Mouse (Mus musculus) kidney, adult 2 months (tissue): ENCODE data around the gene Foxo3.

Source experiments
- CTCF ChIP-seq: fragments of 200-500 bp; conservative IDR thresholded peaks from 2 replicates; pipeline ENCODE4 v1.5.1; 2011; ENCODE audit warnings: low read depth, mild to moderate bottlenecking, control low read depth, low read length, moderate library complexity, mixed read lengths; ENCODE audit not compliant: insufficient read depth, insufficient read length
- POLR2A ChIP-seq: fragments of 200-500 bp; IDR thresholded peaks from one replicate; pipeline ENCODE4 v1.6.1; 2011; ENCODE audit warnings: low read depth, low read length, control low read depth

DNA sequence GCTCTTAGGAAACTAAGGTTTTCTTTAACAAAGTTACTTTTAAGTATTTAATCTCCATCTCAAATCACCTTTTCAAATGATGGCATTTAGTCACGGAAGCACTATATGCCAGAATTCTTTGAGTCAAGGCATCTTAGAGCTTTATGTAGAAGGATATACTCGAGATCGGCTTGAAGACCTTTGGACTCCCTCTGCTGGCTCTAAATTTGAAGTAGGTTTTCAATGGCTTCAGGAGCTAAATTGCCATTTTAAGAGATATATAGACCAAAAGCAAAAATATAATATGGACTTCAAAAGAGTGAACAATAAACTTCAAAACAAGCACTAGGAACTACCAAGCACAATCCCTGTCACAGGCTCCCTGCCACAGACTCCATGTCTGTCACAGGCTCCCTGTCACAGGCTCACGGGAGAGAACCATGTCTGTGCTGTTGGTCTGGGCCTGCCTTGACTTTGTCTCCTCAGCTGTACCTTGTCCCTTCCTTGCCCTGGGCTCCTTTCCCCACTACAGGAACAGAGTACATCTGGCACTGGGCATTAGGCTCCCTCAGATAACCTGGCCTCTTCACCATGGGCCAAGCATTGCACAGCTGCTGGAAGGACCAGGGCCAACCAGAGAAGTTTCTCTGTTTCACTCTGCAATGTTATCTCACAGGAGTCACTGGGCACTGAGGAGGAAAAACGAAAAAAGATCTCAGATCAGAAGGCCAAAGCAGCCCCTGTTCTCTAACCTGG is 8.6 kb downstream of the Foxo3 start:
- no peak for TF ChIP-seq CTCF
- TF ChIP-seq POLR2A = no peak
